Mouse (Mus musculus) liver, postnatal 0 days (tissue): ENCODE results near the gene Zfp706.

ENCODE experiments used
- CTCF ChIP-seq: sonication (generic); IDR thresholded peaks from 2 replicates; pipeline ENCODE4 v1.5.1; 2016; ENCODE audit warnings: antibody characterized with exemption, low read depth
- EP300 ChIP-seq: IDR thresholded peaks from 2 replicates; pipeline ENCODE4 v1.6.1; 2016; ENCODE audit warnings: antibody characterized with exemption, low read depth, mild to moderate bottlenecking

DNA sequence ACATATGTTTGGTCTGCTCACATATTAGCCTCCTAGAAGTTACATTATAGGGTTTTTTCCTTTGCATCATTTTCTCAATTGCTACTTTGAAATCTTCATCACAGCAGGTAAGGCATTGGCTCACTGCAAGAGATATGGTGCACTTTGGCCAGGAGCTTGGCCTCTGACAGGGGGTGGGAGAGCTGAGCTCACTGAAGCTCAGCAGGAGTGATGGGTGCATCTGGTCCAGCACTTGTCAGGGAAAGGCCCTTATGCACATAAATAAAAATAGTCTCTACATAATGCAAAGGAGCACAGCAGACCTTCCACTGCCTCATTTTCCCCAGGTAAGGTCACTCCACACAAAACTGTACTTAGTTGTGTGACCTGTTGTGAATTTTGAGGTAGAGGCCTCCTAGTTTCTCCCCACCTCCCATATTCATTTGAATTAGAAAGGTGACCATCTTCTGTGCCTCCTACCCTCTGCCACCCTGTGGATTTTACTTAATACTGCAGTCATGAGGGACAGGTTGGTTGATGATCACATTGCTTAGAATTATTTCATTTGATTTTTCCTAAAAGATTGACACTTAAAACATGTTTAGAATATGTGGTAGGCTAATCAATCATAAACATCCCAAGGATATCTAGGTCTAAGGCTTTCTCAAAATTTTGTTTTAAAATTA, 13.1 kb upstream of the Zfp706 start:
- TF ChIP-seq CTCF (peak; percentile 56), EP300 (no peak)
